Mouse (Mus musculus): Measurements from ENCODE around the gene Slc1a1. TPM values are rescaled to one million over a fixed set of nuclear protein-coding genes. Genes with fewer than 3 reads are reported as not detected.

The Slc1a1 gene
- polyA plus RNA-seq, 1 experiment from 2014 or later, result 1.2 TPM

GRCm38 (mm10) chr19:28836651-28837410 is 2.0 kb downstream of the Slc1a1 start:
- DNase-seq (ENCODE audit: low spot score) (no peak), ATAC-seq (ENCODE audit: low FRiP score) (no peak)
- H3K4me3 ChIP-seq (ENCODE audit: low read depth, low read length), result no peak overlapping the region
- H3K4me2 ChIP-seq (replicated peaks; ENCODE audit: low read depth, low read length), result no peak overlapping the region
- 73% methylated on average over 11 of the region's 11 CpGs for WGBS
- H3K27me3 ChIP-seq (ENCODE audit: control insufficient read depth, insufficient read depth, low read length), result peaks cover 12% of the 10 kb centered on the region
- no peaks in the 10 kb centered on the region for H3K9me3 ChIP-seq (ENCODE audit: control insufficient read depth, low read length)
- no peak overlapping the region for H3K9ac ChIP-seq (ENCODE audit: low read depth, low read length)
- no peaks in the 10 kb centered on the region for H3K4me1 ChIP-seq (replicated peaks; ENCODE audit: control insufficient read depth, insufficient read depth, low read length)
- no peak overlapping the region for H3K27ac ChIP-seq (ENCODE audit: low read depth, low read length)
- no peaks in the 10 kb centered on the region for H3K36me3 ChIP-seq (ENCODE audit: control insufficient read depth, insufficient read depth, low read length)

- DNase-seq (ENCODE audit: low spot score), result no peak
- Histone ChIP-seq H3K9ac (ENCODE audit: low read depth, low read length) (no peak overlapping the region), H3K4me3 (ENCODE audit: low read depth, low read length) (no peak overlapping the region), H3K4me1 (replicated peaks; ENCODE audit: control insufficient read depth, insufficient read depth, low read length) (no peaks in the 10 kb centered on the region), H3K9me3 (ENCODE audit: control insufficient read depth, low read length) (no peaks in the 10 kb centered on the region), H3K4me2 (replicated peaks; ENCODE audit: low read depth, low read length) (no peak overlapping the region), H3K36me3 (ENCODE audit: control insufficient read depth, insufficient read depth, low read length) (no peaks in the 10 kb centered on the region), H3K27ac (ENCODE audit: low read depth, low read length) (no peak overlapping the region), H3K27me3 (ENCODE audit: control insufficient read depth, insufficient read depth, low read length) (peaks cover 12% of the 10 kb centered on the region)
- WGBS, result 65% methylated on average over 2 of the region's 2 CpGs
- ATAC-seq (ENCODE audit: low FRiP score), result no peak
Observed at GRCm38 (mm10) chr19:28838796-28839195, 3.9 kb downstream of the Slc1a1 start.

GRCm38 (mm10) chr19:28844946-28845710 is 10.3 kb downstream of the Slc1a1 start:
- no peak for DNase-seq (ENCODE audit: low spot score)
- 75% methylated on average over 8 of the region's 8 CpGs for WGBS
- no peaks in the 10 kb centered on the region for H3K9me3 ChIP-seq (ENCODE audit: control insufficient read depth, low read length)
- H3K4me2 ChIP-seq (replicated peaks; ENCODE audit: low read depth, low read length), result no peak overlapping the region
- H3K27ac ChIP-seq (ENCODE audit: low read depth, low read length), result no peak overlapping the region
- H3K27me3 ChIP-seq (ENCODE audit: control insufficient read depth, insufficient read depth, low read length), result no peaks in the 10 kb centered on the region
- H3K36me3 ChIP-seq (ENCODE audit: control insufficient read depth, insufficient read depth, low read length), result no peaks in the 10 kb centered on the region
- H3K4me3 ChIP-seq (ENCODE audit: low read depth, low read length), result no peak overlapping the region
- ATAC-seq (ENCODE audit: low FRiP score), result no peak
- no peaks in the 10 kb centered on the region for H3K4me1 ChIP-seq (replicated peaks; ENCODE audit: control insufficient read depth, insufficient read depth, low read length)
- no peak overlapping the region for H3K9ac ChIP-seq (ENCODE audit: low read depth, low read length)

- Histone ChIP-seq H3K9me3 (ENCODE audit: control insufficient read depth, low read length) (no peaks in the 10 kb centered on the region), H3K36me3 (ENCODE audit: control insufficient read depth, insufficient read depth, low read length) (no peaks in the 10 kb centered on the region), H3K4me2 (replicated peaks; ENCODE audit: low read depth, low read length) (no peak overlapping the region), H3K4me1 (replicated peaks; ENCODE audit: control insufficient read depth, insufficient read depth, low read length) (no peaks in the 10 kb centered on the region), H3K4me3 (ENCODE audit: low read depth, low read length) (no peak overlapping the region), H3K27ac (ENCODE audit: low read depth, low read length) (no peak overlapping the region), H3K27me3 (ENCODE audit: control insufficient read depth, insufficient read depth, low read length) (no peaks in the 10 kb centered on the region), H3K9ac (ENCODE audit: low read depth, low read length) (no peak overlapping the region)
- DNase-seq (ENCODE audit: low spot score) (no peak), ATAC-seq (ENCODE audit: low FRiP score) (no peak)
- WGBS, result 88% methylated on average over 3 of the region's 3 CpGs
Observed at GRCm38 (mm10) chr19:28850510-28850909, 15.7 kb downstream of the Slc1a1 start.

- ATAC-seq (ENCODE audit: low FRiP score) (no peak), DNase-seq (ENCODE audit: low spot score) (no peak)
- Histone ChIP-seq H3K36me3 (ENCODE audit: control insufficient read depth, insufficient read depth, low read length) (no peaks in the 10 kb centered on the region), H3K4me3 (ENCODE audit: low read depth, low read length) (no peak overlapping the region), H3K27me3 (ENCODE audit: control insufficient read depth, insufficient read depth, low read length) (no peaks in the 10 kb centered on the region), H3K4me1 (replicated peaks; ENCODE audit: control insufficient read depth, insufficient read depth, low read length) (no peaks in the 10 kb centered on the region), H3K27ac (ENCODE audit: low read depth, low read length) (no peak overlapping the region), H3K9ac (ENCODE audit: low read depth, low read length) (no peak overlapping the region), H3K4me2 (replicated peaks; ENCODE audit: low read depth, low read length) (no peak overlapping the region), H3K9me3 (ENCODE audit: control insufficient read depth, low read length) (no peaks in the 10 kb centered on the region)
- 89% methylated on average over 3 of the region's 3 CpGs for WGBS
Observed at GRCm38 (mm10) chr19:28852001-28852400, 17.2 kb downstream of the Slc1a1 start.

- H3K4me2 ChIP-seq (replicated peaks; ENCODE audit: low read depth, low read length), result no peak overlapping the region
- 73% methylated on average over 1 of the region's 1 CpGs for WGBS
- no peak overlapping the region for H3K27ac ChIP-seq (ENCODE audit: low read depth, low read length)
- H3K9me3 ChIP-seq (ENCODE audit: control insufficient read depth, low read length), result no peaks in the 10 kb centered on the region
- no peaks in the 10 kb centered on the region for H3K4me1 ChIP-seq (replicated peaks; ENCODE audit: control insufficient read depth, insufficient read depth, low read length)
- H3K27me3 ChIP-seq (ENCODE audit: control insufficient read depth, insufficient read depth, low read length), result no peaks in the 10 kb centered on the region
- H3K36me3 ChIP-seq (ENCODE audit: control insufficient read depth, insufficient read depth, low read length), result no peaks in the 10 kb centered on the region
- no peak overlapping the region for H3K9ac ChIP-seq (ENCODE audit: low read depth, low read length)
- no peak overlapping the region for H3K4me3 ChIP-seq (ENCODE audit: low read depth, low read length)
- DNase-seq (ENCODE audit: low spot score) (no peak), ATAC-seq (ENCODE audit: low FRiP score) (no peak)
Observed at GRCm38 (mm10) chr19:28854831-28855230, 20.0 kb downstream of the Slc1a1 start.

GRCm38 (mm10) chr19:28860246-28860645 is 25.4 kb downstream of the Slc1a1 start:
- H3K4me2 ChIP-seq (replicated peaks; ENCODE audit: low read depth, low read length), result no peak overlapping the region
- no peak for ATAC-seq (ENCODE audit: low FRiP score)
- H3K4me3 ChIP-seq (ENCODE audit: low read depth, low read length), result no peak overlapping the region
- H3K36me3 ChIP-seq (ENCODE audit: control insufficient read depth, insufficient read depth, low read length), result no peaks in the 10 kb centered on the region
- no peaks in the 10 kb centered on the region for H3K27me3 ChIP-seq (ENCODE audit: control insufficient read depth, insufficient read depth, low read length)
- 91% methylated on average over 2 of the region's 2 CpGs for WGBS
- no peak overlapping the region for H3K27ac ChIP-seq (ENCODE audit: low read depth, low read length)
- DNase-seq (ENCODE audit: low spot score), result no peak
- no peaks in the 10 kb centered on the region for H3K9me3 ChIP-seq (ENCODE audit: control insufficient read depth, low read length)
- no peaks in the 10 kb centered on the region for H3K4me1 ChIP-seq (replicated peaks; ENCODE audit: control insufficient read depth, insufficient read depth, low read length)
- H3K9ac ChIP-seq (ENCODE audit: low read depth, low read length), result no peak overlapping the region

- no peak overlapping the region for H3K27ac ChIP-seq (ENCODE audit: low read depth, low read length)
- H3K27me3 ChIP-seq (ENCODE audit: control insufficient read depth, insufficient read depth, low read length), result no peaks in the 10 kb centered on the region
- H3K36me3 ChIP-seq (ENCODE audit: control insufficient read depth, insufficient read depth, low read length), result no peaks in the 10 kb centered on the region
- DNase-seq (ENCODE audit: low spot score) (no peak), ATAC-seq (ENCODE audit: low FRiP score) (no peak)
- H3K4me1 ChIP-seq (replicated peaks; ENCODE audit: control insufficient read depth, insufficient read depth, low read length), result no peaks in the 10 kb centered on the region
- 91% methylated on average over 10 of the region's 10 CpGs for WGBS
- H3K9ac ChIP-seq (ENCODE audit: low read depth, low read length), result no peak overlapping the region
- no peaks in the 10 kb centered on the region for H3K9me3 ChIP-seq (ENCODE audit: control insufficient read depth, low read length)
- H3K4me3 ChIP-seq (ENCODE audit: low read depth, low read length), result no peak overlapping the region
- H3K4me2 ChIP-seq (replicated peaks; ENCODE audit: low read depth, low read length), result no peak overlapping the region
Observed at GRCm38 (mm10) chr19:28863626-28864025, 28.8 kb downstream of the Slc1a1 start.

- Histone ChIP-seq H3K9ac (ENCODE audit: low read depth, low read length) (no peak overlapping the region), H3K36me3 (ENCODE audit: control insufficient read depth, insufficient read depth, low read length) (no peaks in the 10 kb centered on the region), H3K27me3 (ENCODE audit: control insufficient read depth, insufficient read depth, low read length) (no peaks in the 10 kb centered on the region), H3K4me1 (replicated peaks; ENCODE audit: control insufficient read depth, insufficient read depth, low read length) (no peaks in the 10 kb centered on the region), H3K27ac (ENCODE audit: low read depth, low read length) (no peak overlapping the region), H3K4me3 (ENCODE audit: low read depth, low read length) (no peak overlapping the region), H3K4me2 (replicated peaks; ENCODE audit: low read depth, low read length) (no peak overlapping the region), H3K9me3 (ENCODE audit: control insufficient read depth, low read length) (no peaks in the 10 kb centered on the region)
- WGBS, result 82% methylated on average over 6 of the region's 6 CpGs
- no peak for DNase-seq (ENCODE audit: low spot score)
- no peak for ATAC-seq (ENCODE audit: low FRiP score)
Observed at GRCm38 (mm10) chr19:28864981-28865380, 30.1 kb downstream of the Slc1a1 start.
